Mouse (Mus musculus): Measurements from ENCODE around the gene Tor1aip1. TPM values are rescaled to one million over a fixed set of nuclear protein-coding genes. Genes with fewer than 3 reads are reported as not detected.

The Tor1aip1 gene
- total and polyA plus RNA-seq, 3 experiments = 13.1 to 22.9 TPM; not detected in 1

- H3K9ac ChIP-seq (ENCODE audit: control insufficient read depth, low read depth, low read length, poor library complexity, severe bottlenecking) = peak within 1 kb of the TSS; percentile 100
- peaks cover 3 to 11% of the 10 kb centered on the region in 2 experiments for H3K36me3 ChIP-seq (ENCODE audit: control insufficient read depth in 1 of 2, insufficient read depth in 2 of 2, low read length in 2 of 2)
- H3K4me3 ChIP-seq (ENCODE audit: control insufficient read depth in 1 of 2, insufficient read depth in 1 of 2, low read depth in 2 of 2, low read length in 2 of 2) = peak within 1 kb of the TSS; percentile 94 to 95
- H3K79me2 ChIP-seq (ENCODE audit: control insufficient read depth, insufficient read depth, low read length, poor library complexity) = peaks cover 32% of the 10 kb centered on the region
- no peaks in the 10 kb centered on the region for H3K27me3 ChIP-seq (ENCODE audit: control insufficient read depth in 1 of 2, insufficient read depth in 2 of 2, low read length in 2 of 2)
- peaks cover 3 to 5% of the 10 kb centered on the region in 2 experiments; a peak in 3 of 4 replicates for H3K4me1 ChIP-seq (ENCODE audit: control insufficient read depth in 1 of 2, insufficient read depth in 2 of 2, low read length in 2 of 2)
- no peaks in the 10 kb centered on the region for H3K9me3 ChIP-seq (replicated peaks; ENCODE audit: insufficient read depth, low read length)
- H3K27ac ChIP-seq (ENCODE audit: control insufficient read depth, low read depth, low read length) = peak within 1 kb of the TSS; percentile 99
- peak; percentile 91 for DNase-seq (ENCODE audit: low read depth, low spot score)
- TF ChIP-seq GATA1 (IDR thresholded peaks at IDR 0.05; ENCODE audit: low read depth, low read length) (no peak), MAX (IDR thresholded peaks at IDR 0.05; ENCODE audit: low read length) (no peak), MXI1 (IDR thresholded peaks at IDR 0.05; ENCODE audit: low read depth, low read length) (peak; percentile 44; the same call in 1 of the 2 replicates), CTCF (IDR thresholded peaks at IDR 0.05 in 2 of 3, conservative IDR thresholded peaks at IDR 0.05 in 1 of 3; ENCODE audit: control insufficient read depth in 1 of 3, insufficient read depth in 1 of 3, low read depth in 2 of 3, low read length in 3 of 3, poor library complexity in 1 of 3, severe bottlenecking in 1 of 3) (no peak), SMC3 (IDR thresholded peaks at IDR 0.05; ENCODE audit: low read depth, low read length) (no peak), ELF1 (IDR thresholded peaks at IDR 0.05; ENCODE audit: low read depth, low read length) (no peak), POLR2AphosphoS2 (IDR thresholded peaks at IDR 0.05; ENCODE audit: low read length) (peak; percentile 70), KAT2A (conservative IDR thresholded peaks at IDR 0.05; ENCODE audit: low read depth, low read length) (no peak), E2F4 (IDR thresholded peaks at IDR 0.05; ENCODE audit: borderline replicate concordance, low read depth, low read length) (peak; percentile 79; the same call in 1 of the 2 replicates), ZNF384 (IDR thresholded peaks at IDR 0.05; ENCODE audit: low read depth, low read length) (peak; percentile 91), BHLHE40 (IDR thresholded peaks at IDR 0.05; ENCODE audit: borderline replicate concordance, low read depth, low read length) (no peak), TAL1 (IDR thresholded peaks at IDR 0.05; ENCODE audit: low read length) (no peak), MYB (IDR thresholded peaks at IDR 0.05; ENCODE audit: low read depth, low read length) (no peak), ETS1 (IDR thresholded peaks at IDR 0.05; ENCODE audit: low read depth, low read length) (no peak), EP300 (IDR thresholded peaks at IDR 0.05; ENCODE audit: low read depth in 1 of 2, low read length in 2 of 2) (no peak), UBTF (IDR thresholded peaks at IDR 0.05; ENCODE audit: borderline replicate concordance, insufficient read depth, low read depth, low read length) (no peak), POLR2A (IDR thresholded peaks at IDR 0.05; ENCODE audit: control insufficient read depth in 1 of 2, insufficient read depth in 1 of 2, low read depth in 1 of 2, low read length in 2 of 2, poor library complexity in 1 of 2) (peak; percentile 91 to 92; a peak in 3 of 4 replicates), USF1 (IDR thresholded peaks at IDR 0.05; ENCODE audit: low read depth, low read length) (no peak), ZC3H11A (IDR thresholded peaks at IDR 0.05; ENCODE audit: low read depth, low read length) (no peak), CHD2 (IDR thresholded peaks at IDR 0.05; ENCODE audit: low read length) (no peak), ZKSCAN1 (IDR thresholded peaks at IDR 0.05; ENCODE audit: low read depth, low read length) (no peak), GABPA (IDR thresholded peaks at IDR 0.05; ENCODE audit: low read depth, low read length) (no peak), USF2 (IDR thresholded peaks at IDR 0.05; ENCODE audit: borderline replicate concordance in 1 of 2, insufficient read depth in 1 of 2, low read depth in 1 of 2, low read length in 2 of 2) (no peak), POLR2AphosphoS5 (IDR thresholded peaks at IDR 0.05; ENCODE audit: borderline replicate concordance, low read depth, low read length) (no peak), NELFE (IDR thresholded peaks at IDR 0.05; ENCODE audit: low read depth, low read length) (peak; percentile 90), JUND (IDR thresholded peaks at IDR 0.05; ENCODE audit: low read depth, low read length) (no peak), TBP (IDR thresholded peaks at IDR 0.05; ENCODE audit: low read depth, low read length) (0 out of 2 replicates have a peak, but pooled peaks have one; percentile 23), ZMIZ1 (IDR thresholded peaks at IDR 0.05; ENCODE audit: low read depth, low read length) (peak; percentile 50; the same call in 1 of the 2 replicates), SIN3A (IDR thresholded peaks at IDR 0.05; ENCODE audit: low read length) (no peak), TCF12 (IDR thresholded peaks at IDR 0.05; ENCODE audit: low read depth, low read length) (0 out of 2 replicates have a peak, but pooled peaks have one; percentile 42), CHD1 (IDR thresholded peaks at IDR 0.05; ENCODE audit: low read depth, low read length) (no peak), HCFC1 (IDR thresholded peaks at IDR 0.05; ENCODE audit: low read depth, low read length) (no peak), MAFK (IDR thresholded peaks at IDR 0.05; ENCODE audit: borderline replicate concordance, low read depth, low read length) (no peak), NRF1 (IDR thresholded peaks at IDR 0.05; ENCODE audit: insufficient read depth, low read depth, low read length, poor library complexity, severe bottlenecking) (no peak), MEF2A (IDR thresholded peaks at IDR 0.05; ENCODE audit: extremely low read depth, insufficient replicate concordance, low read depth, low read length, poor library complexity, severe bottlenecking) (no peak), MYC (IDR thresholded peaks at IDR 0.05; ENCODE audit: low read depth, low read length) (no peak)
Measured at GRCm38 (mm10) chr1:156035269-156035929, 881 bp downstream of the Tor1aip1 start, which contains the start of gene Tor1aip2. Gene Tor1aip2, plus strand, starts transcription at chr1:156035403.
